Mouse (Mus musculus): ENCODE results near the gene Nme8. TPM values are rescaled to one million over a fixed set of nuclear protein-coding genes. Genes with fewer than 3 reads are reported as not detected.

The Nme8 gene
- polyA plus RNA-seq, 1 experiment from 2014 or later = not detected

Other genes starting within 250 kb of the Nme8 start
- 16.9 and 17.6 TPM in 2 replicates for gene Epdr1, start 77.9 kb downstream of the Nme8 start, polyA plus RNA-seq (2014; fragmentation: Nextera tagmentation; extraction: Ambion mirVana)
- 1.1 TPM in 2 replicates for gene Sfrp4, start 74.7 kb downstream of the Nme8 start, polyA plus RNA-seq (2014; fragmentation: Nextera tagmentation; extraction: Ambion mirVana)
- 0.12 TPM in 1 of 2 replicates, not detected in the other for gene Gpr141, start 126.5 kb upstream of the Nme8 start, polyA plus RNA-seq (2014; fragmentation: Nextera tagmentation; extraction: Ambion mirVana)